Mouse (Mus musculus): ENCODE results near the gene Gucy2e. TPM values are rescaled to one million over a fixed set of nuclear protein-coding genes. Genes with fewer than 3 reads are reported as not detected.

Gene Gucy2e
- total and polyA plus RNA-seq, 2 experiments from 2014 or later: 0.67 to 0.85 TPM

- H3K27ac ChIP-seq (ENCODE audit: low read depth, low read length): no peak overlapping the region
- H3K4me3 ChIP-seq (ENCODE audit: low read depth, low read length): no peak overlapping the region
- H3K27me3 ChIP-seq (ENCODE audit: insufficient read depth, low read length): no peaks in the 10 kb centered on the region
- peak; percentile 59 for TF ChIP-seq CTCF (IDR thresholded peaks at IDR 0.05; ENCODE audit: low read depth)
- H3K4me2 ChIP-seq (ENCODE audit: low read depth): no peak overlapping the region
- ATAC-seq (no peak), DNase-seq (peak; percentile 45)
- WGBS: 26% methylated on average over 7 of the region's 7 CpGs
- H3K9me3 ChIP-seq (ENCODE audit: low read length): no peaks in the 10 kb centered on the region
- no peak overlapping the region for H3K9ac ChIP-seq
- H3K36me3 ChIP-seq (ENCODE audit: insufficient read depth): no peaks in the 10 kb centered on the region
- peaks cover 5% of the 10 kb centered on the region; the same call in 1 of the 2 replicates for H3K4me1 ChIP-seq (ENCODE audit: insufficient read depth)
Observed at GRCm38 (mm10) chr11:69267341-69267740, 30.5 kb upstream of the Gucy2e start.

DNA sequence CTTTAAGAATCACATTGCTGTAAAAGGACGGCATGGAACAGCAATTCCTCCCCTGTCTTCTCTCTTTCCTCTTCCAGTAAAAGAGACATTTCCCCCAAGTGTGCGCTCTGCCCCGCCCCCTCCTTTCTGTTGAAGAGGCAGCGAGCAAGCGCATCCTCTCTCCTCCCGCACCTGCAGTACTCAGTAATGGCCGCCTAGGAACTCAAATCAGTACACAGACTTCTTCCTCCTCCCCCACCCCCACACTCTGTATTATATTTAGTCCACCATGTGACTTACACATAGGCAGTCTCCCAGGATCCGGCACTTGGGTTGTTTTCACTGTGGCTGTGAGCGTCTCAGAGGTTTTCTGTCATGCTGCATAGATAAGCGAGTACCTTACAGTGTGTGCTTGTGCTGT, 29.4 kb upstream of the Gucy2e start:
- no peaks in the 10 kb centered on the region for H3K9me3 ChIP-seq (ENCODE audit: low read length)

GRCm38 (mm10) chr11:69265410-69265809, 28.6 kb upstream of the Gucy2e start:
- TF ChIP-seq CTCF (IDR thresholded peaks at IDR 0.05; ENCODE audit: low read depth): no peak
- WGBS: 69% methylated on average over 9 of the region's 9 CpGs

More for the DNA sequence above, 29.4 kb upstream of the Gucy2e start:
- ATAC-seq: peak; percentile 98
- no peaks in the 10 kb centered on the region for H3K27me3 ChIP-seq (ENCODE audit: insufficient read depth, low read length)
- H3K36me3 ChIP-seq (ENCODE audit: insufficient read depth): no peaks in the 10 kb centered on the region
- H3K9ac ChIP-seq: peak overlapping the region; percentile 44
- 0 out of 2 replicates have a peak overlapping the region, but pooled peaks have one; percentile 11 for H3K4me3 ChIP-seq (ENCODE audit: low read depth, low read length)
- TF ChIP-seq CTCF (IDR thresholded peaks at IDR 0.05; ENCODE audit: low read depth): no peak; the same call in 1 of the 2 replicates
- 12% methylated on average over 10 of the region's 10 CpGs for WGBS
- DNase-seq: peak; percentile 90
- H3K4me2 ChIP-seq (ENCODE audit: low read depth): peak overlapping the region; percentile 40
- peak overlapping the region; percentile 82 for H3K27ac ChIP-seq (ENCODE audit: low read depth, low read length)
- H3K4me1 ChIP-seq (ENCODE audit: insufficient read depth): peaks cover 5% of the 10 kb centered on the region; the same call in 1 of the 2 replicates

DNA sequence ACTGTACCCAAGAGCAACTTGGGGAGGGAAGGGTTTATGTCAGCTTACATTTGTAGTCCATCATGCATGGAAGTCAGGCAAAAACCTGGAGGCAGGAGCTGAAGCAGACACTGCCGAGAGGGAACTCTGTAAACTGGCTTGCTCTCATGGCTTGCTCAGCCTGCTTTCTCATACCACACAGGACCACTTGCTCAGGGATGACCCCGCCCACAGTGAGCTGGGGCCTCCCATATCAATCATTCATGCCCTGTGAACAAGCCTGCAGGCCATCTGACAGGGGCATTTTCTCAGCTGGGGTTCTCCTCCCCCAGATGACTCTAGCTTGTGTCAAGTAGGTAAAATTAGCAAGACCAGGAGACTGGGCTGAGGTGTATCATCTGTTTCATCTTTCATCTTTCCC, 27.4 kb upstream of the Gucy2e start:
- Histone ChIP-seq H3K4me1 (ENCODE audit: insufficient read depth) (peaks cover 5% of the 10 kb centered on the region; the same call in 1 of the 2 replicates), H3K9me3 (ENCODE audit: low read length) (no peaks in the 10 kb centered on the region), H3K36me3 (ENCODE audit: insufficient read depth) (no peaks in the 10 kb centered on the region), H3K4me2 (ENCODE audit: low read depth) (no peak overlapping the region), H3K27ac (ENCODE audit: low read depth, low read length) (no peak overlapping the region), H3K27me3 (ENCODE audit: insufficient read depth, low read length) (no peaks in the 10 kb centered on the region), H3K9ac (no peak overlapping the region), H3K4me3 (ENCODE audit: low read depth, low read length) (no peak overlapping the region)
- TF ChIP-seq CTCF (IDR thresholded peaks at IDR 0.05; ENCODE audit: low read depth): no peak
- DNase-seq (no peak), ATAC-seq (no peak)
- 70% methylated on average over 2 of the region's 2 CpGs for WGBS

More at GRCm38 (mm10) chr11:69265410-69265809, 28.6 kb upstream of the Gucy2e start:
- Histone ChIP-seq H3K27ac (ENCODE audit: low read depth, low read length) (peak overlapping the region; percentile 82), H3K36me3 (ENCODE audit: insufficient read depth) (no peaks in the 10 kb centered on the region), H3K4me2 (ENCODE audit: low read depth) (no peak overlapping the region), H3K9me3 (ENCODE audit: low read length) (no peaks in the 10 kb centered on the region), H3K4me1 (ENCODE audit: insufficient read depth) (peaks cover 5% of the 10 kb centered on the region; the same call in 1 of the 2 replicates), H3K4me3 (ENCODE audit: low read depth, low read length) (no peak overlapping the region), H3K9ac (peak overlapping the region; percentile 44; the same call in 1 of the 2 replicates), H3K27me3 (ENCODE audit: insufficient read depth, low read length) (no peaks in the 10 kb centered on the region)
- ATAC-seq (no peak), DNase-seq (no peak)

DNA sequence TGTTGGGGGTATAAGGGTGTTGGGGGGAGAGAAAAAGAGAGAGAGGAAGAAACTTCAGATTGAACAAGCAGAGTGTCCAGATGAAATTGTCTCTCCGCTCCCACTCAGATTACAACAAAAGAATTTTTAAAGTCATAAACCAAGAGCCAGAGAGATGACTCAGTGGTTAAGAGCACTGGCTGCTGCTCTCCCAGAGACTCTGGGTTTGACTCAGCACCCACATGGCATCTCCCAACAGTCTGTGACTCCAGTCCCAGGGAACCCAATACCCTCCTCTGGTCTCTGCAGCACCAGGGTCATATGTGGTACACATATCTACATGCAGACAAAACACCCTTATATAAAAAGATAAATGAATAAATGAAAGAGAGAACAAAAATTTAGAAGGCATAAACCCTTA, 23.3 kb upstream of the Gucy2e start:
- H3K4me2 ChIP-seq (ENCODE audit: low read depth): no peak overlapping the region
- H3K9me3 ChIP-seq (ENCODE audit: low read length): no peaks in the 10 kb centered on the region
- H3K9ac ChIP-seq: no peak overlapping the region
- no peak for DNase-seq
- H3K4me1 ChIP-seq (ENCODE audit: insufficient read depth): no peaks in the 10 kb centered on the region
- no peak for ATAC-seq
- WGBS: 100% methylated on average over 1 of the region's 1 CpGs
- no peaks in the 10 kb centered on the region for H3K27me3 ChIP-seq (ENCODE audit: insufficient read depth, low read length)
- no peak overlapping the region for H3K4me3 ChIP-seq (ENCODE audit: low read depth, low read length)
- H3K27ac ChIP-seq (ENCODE audit: low read depth, low read length): no peak overlapping the region
- TF ChIP-seq CTCF (IDR thresholded peaks at IDR 0.05; ENCODE audit: low read depth): no peak
- H3K36me3 ChIP-seq (ENCODE audit: insufficient read depth): no peaks in the 10 kb centered on the region

- H3K9me3 ChIP-seq (ENCODE audit: low read length): no peaks in the 10 kb centered on the region
- no peak overlapping the region for H3K4me3 ChIP-seq (ENCODE audit: low read depth, low read length)
- no peaks in the 10 kb centered on the region for H3K4me1 ChIP-seq (ENCODE audit: insufficient read depth)
- no peak overlapping the region for H3K9ac ChIP-seq
- no peaks in the 10 kb centered on the region for H3K36me3 ChIP-seq (ENCODE audit: insufficient read depth)
- DNase-seq (peak; percentile 71), ATAC-seq (peak; percentile 58; the same call in 1 of the 2 replicates)
- peak; percentile 88 for TF ChIP-seq CTCF (IDR thresholded peaks at IDR 0.05; ENCODE audit: low read depth)
- H3K27me3 ChIP-seq (ENCODE audit: insufficient read depth, low read length): no peaks in the 10 kb centered on the region
- 55% methylated on average over 5 of the region's 5 CpGs for WGBS
- H3K4me2 ChIP-seq (ENCODE audit: low read depth): no peak overlapping the region
- no peak overlapping the region for H3K27ac ChIP-seq (ENCODE audit: low read depth, low read length)
Observed at GRCm38 (mm10) chr11:69258287-69258686, 21.5 kb upstream of the Gucy2e start.

- peak; percentile 66 for TF ChIP-seq CTCF (IDR thresholded peaks at IDR 0.05; ENCODE audit: low read depth)
- ATAC-seq: peak; percentile 73
- no peak overlapping the region for H3K27ac ChIP-seq (ENCODE audit: low read depth, low read length)
- H3K4me3 ChIP-seq (ENCODE audit: low read depth, low read length): no peak overlapping the region
- H3K36me3 ChIP-seq (ENCODE audit: insufficient read depth): no peaks in the 10 kb centered on the region
- no peak overlapping the region for H3K4me2 ChIP-seq (ENCODE audit: low read depth)
- H3K9me3 ChIP-seq (ENCODE audit: low read length): no peaks in the 10 kb centered on the region
- 53% methylated on average over 4 of the region's 4 CpGs for WGBS
- peak; percentile 89 for DNase-seq
- no peak overlapping the region for H3K9ac ChIP-seq
- H3K4me1 ChIP-seq (ENCODE audit: insufficient read depth): no peaks in the 10 kb centered on the region
- H3K27me3 ChIP-seq (ENCODE audit: insufficient read depth, low read length): no peaks in the 10 kb centered on the region
Observed at GRCm38 (mm10) chr11:69257807-69258206, 21.0 kb upstream of the Gucy2e start.

All from forebrain, postnatal 0 days (tissue).